Mouse (Mus musculus) embryonic fibroblast, embryonic 13.5 days (primary cell): ENCODE data around the gene Urgcp. TPM values are rescaled to one million over a fixed set of nuclear protein-coding genes. Genes with fewer than 3 reads are reported as not detected.
"Not testable (repeated sequence)": the region's sequence is repeated elsewhere in the genome, so short reads cannot be mapped to it uniquely, and the experiment has no call there.

Source experiments
- H3K27ac ChIP-seq: 2 replicates; pipeline ENCODE4 v1.5.1; 2012; ENCODE audit warnings: low read length, control low read depth, inconsistent platforms; ENCODE audit not compliant: insufficient read depth
- H3K4me1 ChIP-seq: 2 replicates; pipeline ENCODE4 v1.6.1; 2011; ENCODE audit warnings: low read length; ENCODE audit not compliant: control insufficient read depth, insufficient read depth
- H3K4me3 ChIP-seq: 2 replicates; pipeline ENCODE4 v1.5.1; 2011; ENCODE audit warnings: mild to moderate bottlenecking, control low read depth, low read length; ENCODE audit not compliant: insufficient read depth
- CTCF ChIP-seq: IDR thresholded peaks from 2 replicates; pipeline ENCODE4 v1.5.1; 2011; ENCODE audit warnings: mild to moderate bottlenecking, control low read depth, low read length, moderate library complexity, borderline replicate concordance; ENCODE audit not compliant: insufficient read depth
- POLR2A ChIP-seq: IDR thresholded peaks from 2 replicates; pipeline ENCODE4 v1.6.1; 2011; ENCODE audit warnings: low read depth, mild to moderate bottlenecking, control low read depth, low read length, moderate library complexity
- polyA plus RNA-seq: library from polyadenylated mRNA; stranded (reverse); fragments of >200 nt; gene quantifications from 2 replicates; pipeline ENCODE4 v1.2.4, GENCODE M21; 2011; ENCODE audit warnings: low read depth; ENCODE audit not compliant: missing spikeins, insufficient read length

The Urgcp gene
- polyA plus RNA-seq, result 18.5 and 19.7 TPM in 2 replicates

- Histone ChIP-seq H3K27ac (peak within 1 kb of the TSS; percentile 83), H3K4me3 (peak within 1 kb of the TSS; percentile 92), H3K4me1 (peaks cover 3% of the 10 kb centered on the region)
- no peak for TF ChIP-seq CTCF
- peak; percentile 84 for TF ChIP-seq POLR2A
Observed at GRCm38 (mm10) chr11:5761820-5762632, at the start of gene Urgcp. Urgcp (minus strand) TSS chr11:5762376.

- not testable (repeated sequence) for H3K27ac ChIP-seq, H3K4me1 ChIP-seq, H3K4me3 ChIP-seq
Observed at GRCm38 (mm10) chr11:5809487-5809886, 47.3 kb upstream of the Urgcp start.

- no peak overlapping the region for H3K4me3 ChIP-seq
- H3K27ac ChIP-seq, result no peak overlapping the region
- H3K4me1 ChIP-seq, result no peaks in the 10 kb centered on the region
- no peak for TF ChIP-seq CTCF
- TF ChIP-seq POLR2A, result no peak
Observed at GRCm38 (mm10) chr11:5807956-5808355, 45.8 kb upstream of the Urgcp start.

GRCm38 (mm10) chr11:5805711-5806110 is 43.5 kb upstream of the Urgcp start:
- Histone ChIP-seq H3K4me3 (no peak overlapping the region), H3K27ac (no peak overlapping the region), H3K4me1 (no peaks in the 10 kb centered on the region)
- TF ChIP-seq POLR2A, result no peak
- TF ChIP-seq CTCF, result no peak

- Histone ChIP-seq H3K4me3 (no peak overlapping the region), H3K27ac (no peak overlapping the region), H3K4me1 (no peaks in the 10 kb centered on the region)
- TF ChIP-seq POLR2A (no peak), CTCF (no peak)
Observed at GRCm38 (mm10) chr11:5804174-5804573, 42.0 kb upstream of the Urgcp start.

- H3K27ac ChIP-seq, result no peak within 1 kb of the TSS
- no peak within 1 kb of the TSS for H3K4me3 ChIP-seq
- H3K4me1 ChIP-seq, result no peaks in the 10 kb centered on the region
- TF ChIP-seq CTCF, result no peak
- 0 out of 2 replicates have a peak, but pooled peaks have one; percentile 10 for TF ChIP-seq POLR2A
Observed at GRCm38 (mm10) chr11:5803551-5803981, 41.4 kb upstream of the Urgcp start, which contains the start of gene Pgam2. Pgam2 (minus strand) TSS chr11:5803733.

- Histone ChIP-seq H3K4me3 (no peak overlapping the region), H3K4me1 (no peaks in the 10 kb centered on the region), H3K27ac (no peak overlapping the region)
- no peak for TF ChIP-seq POLR2A
- TF ChIP-seq CTCF, result no peak
Observed at GRCm38 (mm10) chr11:5802457-5803217, 40.5 kb upstream of the Urgcp start.

GRCm38 (mm10) chr11:5802005-5802404 is 39.8 kb upstream of the Urgcp start:
- TF ChIP-seq POLR2A (no peak; the same call in 1 of the 2 replicates), CTCF (no peak)
- Histone ChIP-seq H3K4me3 (no peak overlapping the region), H3K4me1 (no peaks in the 10 kb centered on the region), H3K27ac (no peak overlapping the region)

GRCm38 (mm10) chr11:5801511-5801910 is 39.3 kb upstream of the Urgcp start:
- Histone ChIP-seq H3K4me3 (no peak overlapping the region), H3K27ac (no peak overlapping the region), H3K4me1 (no peaks in the 10 kb centered on the region)
- no peak for TF ChIP-seq CTCF
- no peak for TF ChIP-seq POLR2A
